Mouse (Mus musculus) ES-Bruce4 (cell line): ENCODE data around the gene Entpd5.

Experiments
- CTCF ChIP-seq: IDR thresholded peaks from one replicate; pipeline ENCODE4 v1.8.1; 2011; ENCODE audit warnings: low read depth, low read length
- EP300 ChIP-seq: IDR thresholded peaks from 2 replicates; pipeline ENCODE4 v1.6.1; 2011; ENCODE audit warnings: low read depth, low read length; ENCODE audit not compliant: insufficient read depth
- POLR2A ChIP-seq: IDR thresholded peaks from one replicate; pipeline ENCODE4 v1.8.1; 2011; ENCODE audit warnings: low read length; ENCODE audit not compliant: insufficient read depth

- no peak for TF ChIP-seq CTCF
- TF ChIP-seq EP300 = no peak
- TF ChIP-seq POLR2A = no peak
Measured at GRCm38 (mm10) chr12:84382369-84382768, 26.5 kb downstream of the Entpd5 start.
